In genomic region chr3:148759500-148759899, GRCm38 (mm10) we compare ENCODE assay signal across 24 mouse cellular contexts.
A peak's percentile ranks its signal among the peaks of the same experiment; 100 is the strongest.
DNase-seq lines count a peak whose midpoint lies in the region; ATAC-seq and TF ChIP-seq lines count a peak whose summit lies in the region.
"Had no signal": no experiment of that assay in that cellular context is flagged by ENCODE, and none has a peak within 500 bp of the region (broad histone marks: within the 10 kb centered on the region; RNA-seq: fewer than 3 reads in every experiment).

No protein-coding gene starts in this region.

- DNase-seq in lung, postnatal 0 days (ENCODE audit: low spot score), result peak; percentile 16
- no peak for DNase-seq in lung, postnatal 25 days (ENCODE audit: low spot score)
- DNase-seq in adrenal gland, adult 2 months, result peak; percentile 31
- peak; percentile 26 for DNase-seq in adrenal gland, postnatal 25 days
- no peak for DNase-seq in left cerebral cortex, postnatal 25 days (ENCODE audit: low spot score in 2 of 2)
- DNase-seq in testis, postnatal 10 days (ENCODE audit: low spot score), result no peak
- DNase-seq: B cell, adult 2 months; cerebellum, adult 18-20 months; cerebellum, adult 9-11 months; cerebellum, postnatal 36 days; gastrocnemius, postnatal 10 days; heart, adult 18-20 months; heart, postnatal 14 days had no signal

- intact Hi-C loops in left cerebral cortex, postnatal 25 days (cut with DNase I), result no loop called here

- no peaks in the 10 kb centered on the region for H3K9me3 ChIP-seq in lung, postnatal 0 days (ENCODE audit: low read length)
- H3K9me3 ChIP-seq: embryonic facial prominence, embryonic 13.5 days; forebrain, embryonic 12.5 days; heart, embryonic 15.5 days; hindbrain, embryonic 10.5 days had no signal

- no peak overlapping the region for H3K4me3 ChIP-seq in lung, postnatal 0 days (ENCODE audit: low read depth, low read length)
- H3K4me3 ChIP-seq: embryonic facial prominence, embryonic 13.5 days; forebrain, embryonic 12.5 days; heart, embryonic 15.5 days; hindbrain, embryonic 10.5 days had no signal

- H3K9ac ChIP-seq in lung, postnatal 0 days (replicated peaks; ENCODE audit: low read depth), result no peak overlapping the region
- H3K9ac ChIP-seq: embryonic facial prominence, embryonic 13.5 days; forebrain, embryonic 12.5 days; heart, embryonic 15.5 days; hindbrain, embryonic 14.5 days had no signal

- 68% methylated on average over 4 of the region's 4 CpGs for WGBS in lung, postnatal 0 days

- H3K4me2 ChIP-seq in lung, postnatal 0 days (replicated peaks; ENCODE audit: low read depth, low read length), result no peak overlapping the region
- H3K4me2 ChIP-seq: embryonic facial prominence, embryonic 13.5 days; forebrain, embryonic 12.5 days; heart, embryonic 11.5 days; heart, embryonic 15.5 days; hindbrain, embryonic 14.5 days had no signal

- no peak for TF ChIP-seq EP300 in lung, postnatal 0 days (IDR thresholded peaks at IDR 0.05)

- no peaks in the 10 kb centered on the region for H3K4me1 ChIP-seq in lung, postnatal 0 days (ENCODE audit: insufficient read depth, low read depth, low read length)
- H3K4me1 ChIP-seq: embryonic facial prominence, embryonic 13.5 days; forebrain, embryonic 12.5 days; heart, embryonic 15.5 days; hindbrain, embryonic 10.5 days had no signal

- no peaks in the 10 kb centered on the region for H3K27me3 ChIP-seq in lung, postnatal 0 days (replicated peaks; ENCODE audit: insufficient read depth, low read length)
- H3K27me3 ChIP-seq: forebrain, embryonic 12.5 days; heart, embryonic 15.5 days had no signal

- H3K27ac ChIP-seq in lung, postnatal 0 days (ENCODE audit: low read length), result no peak overlapping the region
- H3K27ac ChIP-seq: embryonic facial prominence, embryonic 13.5 days; forebrain, embryonic 12.5 days; heart, embryonic 15.5 days; hindbrain, embryonic 10.5 days; hindbrain, embryonic 14.5 days had no signal

- peak; percentile 52; the same call in 1 of the 2 replicates for ATAC-seq in lung, postnatal 0 days
- ATAC-seq: activated CD4-positive, CD25-positive, alpha-beta regulatory T cell, adult 4 months; CD4-positive, CD25-positive, alpha-beta regulatory T cell, adult 4 months; forebrain, embryonic 16.5 days; intestine, embryonic 16.5 days had no signal

- no peak for TF ChIP-seq CTCF in lung, postnatal 0 days (IDR thresholded peaks at IDR 0.05)

- H3K36me3 ChIP-seq in lung, postnatal 0 days (ENCODE audit: insufficient read depth, low read length), result no peaks in the 10 kb centered on the region
- H3K36me3 ChIP-seq: embryonic facial prominence, embryonic 13.5 days; forebrain, embryonic 12.5 days; G1E; heart, embryonic 15.5 days; hindbrain, embryonic 10.5 days had no signal

Comparison
In these comparisons a context has a peak if more than half of its experiments do, and no peak if none do; other contexts are left out.
1. DNase-seq: peak in lung, postnatal 0 days (single experiment), adrenal gland, adult 2 months (single experiment) and adrenal gland, postnatal 25 days (single experiment); none in lung, postnatal 25 days (single experiment), left cerebral cortex, postnatal 25 days (0 of 2) and testis, postnatal 10 days (single experiment).